Mouse (Mus musculus): Measurements from ENCODE around the gene Tspan1.

Gene Tspan1

DNA sequence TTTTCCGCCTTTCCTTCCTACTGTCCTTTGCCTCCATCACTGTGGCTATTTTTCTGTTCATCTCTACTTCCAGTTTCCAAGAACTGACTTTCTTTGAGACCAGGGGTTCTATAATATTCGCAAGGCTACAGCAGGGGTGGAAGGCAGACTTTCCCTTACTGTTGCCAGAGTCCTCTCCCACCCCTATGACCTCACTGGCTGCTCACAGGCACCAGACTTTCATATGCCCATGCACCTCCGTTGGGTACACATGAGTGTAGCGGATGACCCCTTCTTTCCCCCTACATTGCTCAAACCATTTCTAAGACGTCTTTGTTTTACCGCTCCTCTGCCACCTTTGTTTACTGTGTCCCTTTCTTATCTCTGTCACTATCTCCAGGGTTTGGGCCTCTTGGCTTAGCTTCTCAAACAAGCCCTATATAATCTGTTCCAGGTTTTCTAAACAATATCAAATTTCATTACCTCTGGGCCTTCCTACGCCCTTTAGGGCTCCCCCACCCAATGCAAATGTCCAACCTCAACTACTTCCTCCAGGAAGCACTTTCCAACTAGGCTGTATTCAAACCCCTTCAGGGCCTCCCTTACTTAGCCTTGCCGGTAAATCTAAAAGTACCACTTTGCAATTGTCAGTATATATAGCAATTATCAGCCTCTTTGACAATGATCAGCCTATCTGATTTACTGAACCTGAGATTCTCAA, 1.5 kb downstream of the Tspan1 start:
- DNase-seq (ENCODE audit: low read depth, low spot score) = no peak

DNA sequence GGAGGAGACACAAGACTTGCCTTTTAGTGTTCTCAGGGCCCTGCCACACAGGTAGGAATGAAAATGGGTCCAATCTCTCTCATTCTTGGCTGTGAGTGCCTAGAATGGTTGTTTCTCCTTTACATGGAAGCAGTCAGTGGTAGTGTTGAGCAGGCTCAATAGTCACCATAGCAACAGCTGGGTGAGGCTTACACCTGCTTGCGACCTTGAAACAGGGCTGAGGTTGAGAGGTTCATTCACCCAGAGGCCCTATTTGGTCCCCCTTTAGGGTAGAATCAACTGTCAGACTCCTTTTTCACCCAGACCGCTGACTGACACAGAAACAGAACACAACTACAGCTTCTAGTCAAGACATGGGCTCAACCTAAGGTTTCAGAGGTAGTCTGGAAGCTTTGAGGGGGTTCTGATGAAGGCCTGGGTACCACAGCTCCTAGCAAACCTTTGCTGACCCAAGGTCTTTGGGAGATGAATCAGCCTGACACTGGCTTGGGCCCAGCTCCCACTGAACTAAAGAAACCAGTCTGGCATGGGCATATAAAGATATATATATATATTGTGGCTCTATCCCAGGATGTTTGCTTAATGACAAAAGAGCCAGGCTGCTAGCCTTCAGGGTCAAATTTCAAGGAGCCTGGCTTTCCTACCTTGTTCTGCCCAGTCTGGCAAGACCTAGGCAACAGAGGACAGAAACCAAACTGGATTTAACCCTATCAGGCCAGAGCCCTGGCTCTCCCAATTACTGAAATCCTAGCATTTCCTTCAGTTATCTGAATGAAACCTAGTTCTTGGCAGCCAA, 2.4 kb downstream of the Tspan1 start:
- DNase-seq (ENCODE audit: low read depth, low spot score) = no peak

DNA sequence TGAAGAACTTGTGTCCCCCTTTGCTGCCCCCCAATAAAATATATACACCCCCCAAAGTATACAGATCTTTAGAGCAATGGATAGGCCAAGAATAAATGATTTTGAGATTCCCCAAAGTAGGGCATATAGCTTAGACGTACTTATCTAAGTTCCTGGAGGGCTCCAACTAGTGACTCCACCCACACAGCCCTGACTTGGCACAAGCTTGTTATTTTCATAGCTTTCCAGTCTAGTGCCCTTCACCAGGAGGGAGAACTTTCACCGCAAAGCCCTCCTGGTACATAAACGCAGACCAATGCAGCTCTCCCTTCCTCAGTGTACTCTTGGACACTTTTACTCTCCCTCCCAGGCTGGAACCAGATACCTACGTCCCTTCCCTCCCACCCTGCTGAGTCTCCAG, 5.3 kb downstream of the Tspan1 start:
- no peak for DNase-seq (ENCODE audit: low read depth, low spot score)

DNA sequence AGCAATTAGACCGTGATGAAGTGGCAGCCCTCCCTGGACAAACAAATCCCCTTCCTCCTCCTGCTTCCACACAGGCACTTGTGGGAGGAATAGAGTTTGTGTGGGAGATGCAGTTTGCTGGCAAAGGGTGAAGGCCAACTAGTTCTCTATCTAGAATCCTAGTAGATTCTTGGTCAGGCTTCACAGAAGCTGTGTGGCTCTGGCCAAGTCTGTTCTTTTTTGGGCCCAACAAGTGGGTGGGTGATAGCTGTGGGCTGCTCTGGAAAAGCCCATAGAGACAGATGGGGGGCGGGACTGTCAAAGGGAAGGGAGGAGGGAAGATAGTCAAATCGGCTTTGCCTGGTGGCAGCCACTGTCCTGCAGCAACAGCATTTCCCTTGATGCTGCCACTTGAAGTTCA, 6.6 kb downstream of the Tspan1 start:
- DNase-seq (ENCODE audit: low read depth, low spot score) = peak; percentile 94

DNA sequence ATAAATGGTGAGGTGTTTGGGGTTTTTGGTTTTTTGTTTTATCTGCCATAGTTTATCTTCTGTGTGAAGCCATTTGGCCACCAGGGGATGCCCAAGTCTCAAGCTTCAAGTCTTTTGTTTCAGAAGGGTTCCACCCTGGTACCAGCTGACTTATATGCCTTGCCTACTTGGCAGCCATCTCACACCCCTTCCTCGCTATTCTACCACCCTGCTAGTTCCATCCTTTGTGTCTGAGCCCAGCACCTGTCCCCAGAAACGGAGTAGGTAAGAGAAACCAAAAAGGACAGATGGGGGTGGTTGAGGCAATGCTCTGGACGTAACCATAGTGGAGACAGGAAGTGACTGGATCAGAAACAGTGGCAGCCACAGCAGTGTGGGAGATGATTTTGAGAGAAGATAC, 7.5 kb downstream of the Tspan1 start:
- DNase-seq (ENCODE audit: low read depth, low spot score) = no peak

DNA sequence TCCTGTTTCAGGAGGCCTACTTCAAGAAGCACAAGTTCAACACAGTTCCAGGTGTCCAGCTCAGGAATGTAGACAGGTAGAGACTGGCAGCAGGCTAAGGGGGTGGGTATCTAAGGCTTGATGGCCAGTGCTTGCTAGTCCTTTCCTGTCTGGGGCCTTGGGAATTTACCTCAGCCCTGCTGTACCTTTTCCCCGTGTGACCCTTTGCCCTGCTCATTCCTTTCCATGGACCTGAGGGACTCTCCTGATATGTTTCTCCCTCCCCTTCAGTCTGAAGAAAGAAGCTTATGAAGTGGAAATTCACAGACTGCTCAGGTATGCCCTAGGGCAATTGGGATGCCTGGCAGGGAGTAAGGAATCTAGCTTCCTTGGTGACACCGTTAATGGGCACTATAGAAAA, 9.5 kb downstream of the Tspan1 start:
- DNase-seq (ENCODE audit: low read depth, low spot score) = no peak

DNA sequence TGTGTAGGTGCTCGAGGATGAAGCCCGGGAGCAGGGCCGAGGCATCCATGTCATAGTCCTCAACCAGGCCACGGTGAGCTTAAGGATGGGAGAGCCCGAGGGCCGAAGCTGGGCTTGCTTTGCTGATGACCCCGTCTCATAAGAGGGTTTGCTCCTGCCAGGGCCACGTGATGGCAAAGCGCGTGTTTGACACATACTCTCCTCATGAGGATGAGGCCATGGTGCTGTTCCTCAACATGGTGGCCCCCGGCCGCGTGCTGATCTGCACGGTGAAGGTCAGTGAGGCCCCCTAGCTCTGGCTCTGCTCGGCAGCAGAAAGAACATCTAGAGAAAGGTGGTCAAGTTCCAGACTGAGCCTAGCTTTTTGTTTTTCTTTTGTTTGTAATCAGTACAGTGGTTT, 14.7 kb downstream of the Tspan1 start:
- DNase-seq (ENCODE audit: low read depth, low spot score) = no peak

DNA sequence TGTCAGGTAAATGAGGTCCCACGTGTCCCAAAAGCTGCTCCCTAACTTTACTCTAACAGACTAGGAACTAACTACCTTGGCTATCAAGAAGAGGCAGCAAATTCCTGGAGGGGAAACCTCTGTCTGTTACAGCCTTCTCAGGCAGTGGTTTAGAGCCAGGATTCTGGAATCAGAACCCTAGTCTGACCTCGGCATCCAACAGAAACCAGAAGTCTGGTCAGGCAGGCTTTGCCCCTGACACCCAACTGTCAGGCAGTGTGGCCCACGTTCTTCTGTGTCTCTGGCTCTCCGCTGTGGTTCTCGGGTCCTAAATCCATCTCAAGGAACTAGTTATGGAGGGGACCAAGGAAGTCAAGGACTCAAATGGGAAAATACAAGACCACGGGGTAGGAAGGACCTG, 16.2 kb downstream of the Tspan1 start, which contains the start of gene Lurap1:
Lurap1 (minus strand) TSS at position 101 of the 400 bp plus-strand sequence.
- DNase-seq (ENCODE audit: low read depth, low spot score) = no peak

DNA sequence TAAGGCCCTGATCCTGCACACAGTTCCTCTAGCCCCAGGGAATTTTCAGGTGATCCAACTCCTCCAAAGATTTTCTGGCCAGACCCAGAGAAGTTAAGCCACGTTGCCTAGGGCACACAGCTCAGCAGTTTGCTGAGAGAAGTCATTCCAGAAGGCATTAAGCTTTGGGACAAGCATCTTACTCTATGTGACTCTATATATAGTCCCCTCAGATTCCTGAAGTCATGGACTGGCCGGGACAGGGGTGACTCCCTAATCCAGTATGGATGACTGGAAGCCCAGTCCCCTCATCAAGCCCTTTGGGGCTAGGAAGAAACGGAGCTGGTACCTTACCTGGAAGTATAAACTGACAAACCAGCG, 16.6 kb downstream of the Tspan1 start:
- DNase-seq (ENCODE audit: low read depth, low spot score) = no peak

DNA sequence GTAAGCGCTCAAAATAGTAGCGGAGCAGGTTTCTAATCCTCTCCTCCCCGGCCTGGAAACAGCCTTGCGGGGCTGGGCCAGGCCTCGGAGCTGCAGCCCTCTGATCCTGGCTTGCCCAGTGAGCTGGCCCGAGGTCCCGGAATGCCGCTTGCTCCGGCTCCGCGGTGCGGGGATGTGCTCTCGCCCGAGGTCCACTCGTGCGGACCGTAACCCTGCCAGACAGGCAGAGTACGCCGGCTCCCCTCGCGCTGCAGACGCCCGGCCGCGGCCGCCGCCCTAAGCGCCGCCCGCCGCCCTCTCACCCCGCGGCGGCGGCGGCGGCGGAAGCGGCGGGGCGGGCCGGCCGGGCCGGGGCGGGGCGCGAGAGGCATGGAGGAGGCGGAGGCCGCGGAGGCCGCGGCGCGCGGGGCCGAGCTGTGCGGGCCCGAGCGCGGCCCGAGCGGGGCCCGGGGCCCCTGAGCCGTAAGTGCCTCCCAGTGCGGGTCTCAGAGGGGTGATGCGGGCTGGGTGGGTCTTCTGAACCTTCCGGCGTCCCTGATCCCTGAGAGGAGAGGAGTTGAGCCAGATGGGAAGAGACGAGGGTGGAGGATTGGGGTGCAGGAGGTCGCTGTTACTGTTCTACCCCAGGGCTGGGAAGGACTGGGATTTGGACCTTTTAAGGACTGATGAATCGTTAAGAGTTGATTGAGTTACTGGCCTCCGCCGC, 17.1 kb downstream of the Tspan1 start:
- no peak for DNase-seq (ENCODE audit: low read depth, low spot score)

DNA sequence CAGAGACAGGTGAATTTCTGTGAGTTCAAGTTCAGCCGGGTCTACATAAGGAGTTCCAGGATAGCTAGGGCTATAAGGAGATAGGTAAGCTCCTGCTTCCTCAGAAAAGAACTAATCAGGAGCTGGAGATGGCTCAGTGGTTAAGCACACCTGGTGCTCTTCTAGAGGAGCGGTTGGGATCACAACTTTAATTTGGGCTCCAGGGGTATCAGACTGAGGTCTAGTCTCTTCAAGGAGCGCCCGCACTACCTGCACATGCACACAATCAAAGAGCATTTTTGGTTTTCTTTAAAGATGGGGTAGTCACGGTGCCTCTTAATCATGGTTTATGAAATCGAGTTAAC, 17.6 kb downstream of the Tspan1 start:
- no peak for DNase-seq (ENCODE audit: low read depth, low spot score)

DNA sequence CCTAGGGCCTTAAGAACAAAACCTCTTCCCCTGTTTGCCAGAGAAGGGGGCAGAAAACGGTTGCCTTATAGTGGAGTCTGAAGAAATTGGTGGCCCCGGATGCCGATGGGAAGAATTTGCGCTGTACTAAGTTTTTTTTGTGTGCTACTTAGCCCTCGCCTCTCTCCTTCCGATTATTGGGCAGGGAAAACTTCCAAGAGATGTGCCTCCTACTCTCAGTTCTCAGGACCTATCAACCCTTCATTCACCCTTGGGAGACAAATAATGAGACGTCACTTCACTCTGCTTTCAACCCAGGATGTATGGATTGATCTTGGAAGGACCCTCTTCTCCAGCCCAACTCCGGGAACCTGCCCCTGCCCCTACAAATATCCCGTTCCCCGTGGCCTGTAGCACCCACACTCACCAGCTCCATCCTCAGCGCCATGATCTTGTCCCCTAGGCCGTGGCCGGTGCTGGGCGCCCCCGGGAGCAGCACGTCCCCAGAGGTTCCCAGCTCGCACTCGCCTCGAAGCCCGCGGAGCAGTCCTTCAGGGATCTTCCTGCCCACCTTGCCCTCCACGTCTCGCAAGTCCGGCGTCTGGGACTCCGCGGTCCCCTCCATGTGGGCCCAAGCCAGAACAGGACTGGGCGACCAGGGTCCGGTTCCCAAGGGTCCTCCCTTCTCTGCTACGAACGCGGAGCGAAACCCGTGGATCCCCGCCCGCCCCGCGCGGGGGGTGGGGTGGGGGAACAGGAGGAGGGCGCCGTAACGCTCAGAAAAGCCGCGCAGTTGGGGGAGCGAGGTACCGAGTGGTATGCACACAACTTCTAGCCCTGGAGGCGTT, 23.3 kb downstream of the Tspan1 start:
- no peak for DNase-seq (ENCODE audit: low read depth, low spot score)

DNA sequence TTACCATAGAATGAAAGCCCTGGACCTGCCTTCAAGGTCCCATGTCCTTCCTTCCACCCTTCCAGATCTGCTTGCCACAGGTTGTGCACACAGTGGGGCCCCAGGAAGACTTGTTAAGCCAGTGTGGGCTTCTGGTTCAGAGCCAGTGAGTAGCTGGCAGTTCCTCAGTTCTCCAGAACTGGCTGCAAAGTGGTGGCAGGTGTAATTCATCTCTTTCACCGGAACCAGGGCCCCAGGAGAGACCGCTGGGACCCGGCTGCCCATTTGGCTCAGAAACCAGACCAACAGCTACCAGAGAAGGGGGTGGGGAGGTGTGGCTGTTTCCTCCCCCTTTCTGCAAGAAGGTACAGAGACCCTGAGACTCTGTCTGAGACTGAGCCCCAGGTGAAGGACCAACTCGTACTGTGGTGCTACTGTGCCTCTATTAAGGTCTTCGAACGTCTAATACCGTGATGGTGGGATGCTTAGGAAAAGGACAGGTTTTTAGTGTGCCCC, 24.0 kb downstream of the Tspan1 start:
- DNase-seq (ENCODE audit: low read depth, low spot score) = no peak

DNA sequence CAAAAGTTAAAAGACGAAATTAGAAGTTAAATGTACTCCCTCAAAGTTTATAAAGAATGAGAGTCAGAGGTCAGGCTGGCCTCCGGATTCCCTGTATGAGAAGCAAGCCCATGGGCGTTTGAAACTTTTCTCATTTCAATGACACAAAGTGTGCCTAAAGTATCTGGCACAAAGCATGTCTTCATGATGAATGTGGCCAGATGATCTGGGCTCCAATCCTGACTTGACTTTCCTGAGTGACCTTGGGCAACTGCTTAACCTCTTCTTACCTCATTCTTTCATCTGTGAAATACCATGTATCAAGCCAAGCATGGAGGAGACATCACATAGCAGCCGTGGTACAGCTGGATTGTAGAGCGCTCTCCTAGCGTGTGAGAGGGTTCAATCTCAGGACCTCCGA, 25.1 kb downstream of the Tspan1 start:
- no peak for DNase-seq (ENCODE audit: low read depth, low spot score)

DNA sequence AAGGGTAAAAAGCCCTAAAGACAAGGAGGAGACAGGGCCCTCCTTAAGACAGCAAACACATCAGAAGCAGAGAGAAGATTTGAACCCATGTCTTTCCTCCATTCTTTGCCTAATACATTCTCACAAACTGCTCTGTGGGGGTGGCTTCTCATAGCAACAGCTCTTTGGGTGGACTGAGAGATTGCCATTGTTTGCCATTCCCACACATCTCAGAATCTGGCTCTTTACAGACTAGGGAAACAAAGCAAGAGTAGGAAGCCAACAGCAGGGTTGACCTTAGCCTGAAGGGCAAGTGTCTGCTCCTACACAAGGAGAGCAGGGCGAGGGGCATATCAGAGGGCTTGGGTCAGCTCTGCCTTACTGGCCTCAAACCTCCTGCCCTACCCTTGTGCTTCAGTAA, 25.7 kb downstream of the Tspan1 start:
- no peak for DNase-seq (ENCODE audit: low read depth, low spot score)

DNA sequence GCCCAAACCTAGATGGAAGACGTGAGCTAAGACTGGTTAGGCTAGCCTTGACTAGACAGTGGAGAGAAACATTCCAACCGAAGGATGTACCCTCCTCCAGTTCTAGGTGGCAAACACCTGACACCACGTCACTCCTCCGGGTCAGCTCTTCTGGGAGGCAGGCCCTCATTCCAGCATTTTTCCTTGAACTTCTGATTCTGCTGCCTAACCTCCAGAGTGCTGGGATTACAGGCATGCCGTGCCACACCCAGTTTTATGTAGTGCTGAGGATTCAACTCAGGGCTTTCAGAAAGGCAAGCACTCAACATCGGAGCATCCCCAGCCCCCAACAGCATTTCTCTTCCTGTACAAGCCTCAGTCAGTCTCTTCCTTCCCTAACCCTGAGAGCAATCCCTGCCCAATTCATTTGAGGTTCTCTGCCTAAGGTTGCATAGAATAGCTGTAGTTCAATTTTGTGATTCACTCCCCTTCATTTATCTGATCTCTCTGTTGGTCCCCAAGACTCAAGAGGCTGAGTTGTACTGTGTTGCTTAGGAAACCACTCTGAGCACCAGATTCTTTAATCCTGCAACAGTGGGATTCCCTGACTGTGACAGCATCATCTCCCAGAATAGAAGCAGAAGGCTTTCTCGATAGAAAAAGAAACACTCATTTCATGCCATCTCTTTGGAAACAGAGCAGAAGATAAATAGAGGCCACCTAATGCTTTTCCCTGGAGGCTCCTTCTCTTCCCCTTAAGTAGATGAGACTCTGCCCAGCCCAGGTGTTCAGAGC, 26.4 kb downstream of the Tspan1 start:
- peak; percentile 79 for DNase-seq (ENCODE audit: low read depth, low spot score)

DNA sequence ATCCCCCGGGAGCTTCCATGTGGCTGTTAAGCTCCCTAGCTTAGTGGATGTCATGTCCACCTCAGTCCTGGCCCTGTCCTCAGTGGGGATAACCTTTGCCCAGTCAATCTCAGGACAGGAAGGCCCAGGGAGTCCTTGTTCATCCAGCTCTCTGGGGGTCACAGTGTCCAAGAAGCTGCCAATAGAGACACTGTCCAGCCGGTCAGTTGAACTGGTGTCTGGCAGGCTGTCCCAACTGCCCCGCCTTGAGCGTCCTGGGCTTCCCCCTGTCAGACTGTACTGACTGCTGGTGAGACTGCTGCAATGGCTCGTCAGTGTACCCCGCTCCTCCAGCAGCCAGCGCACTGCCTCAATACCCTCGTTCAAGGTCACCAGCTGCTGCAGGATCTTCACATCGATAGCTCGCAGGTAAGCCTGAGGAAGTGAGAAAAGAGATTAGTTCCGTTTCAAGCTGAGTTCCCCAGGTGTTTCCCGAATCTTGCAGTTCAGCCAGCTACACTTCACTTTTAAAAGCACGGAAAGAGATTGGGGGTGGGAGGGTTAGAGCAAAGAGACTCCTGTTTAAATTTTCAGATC, 29.9 kb downstream of the Tspan1 start:
- no peak for DNase-seq (ENCODE audit: low read depth, low spot score)

DNA sequence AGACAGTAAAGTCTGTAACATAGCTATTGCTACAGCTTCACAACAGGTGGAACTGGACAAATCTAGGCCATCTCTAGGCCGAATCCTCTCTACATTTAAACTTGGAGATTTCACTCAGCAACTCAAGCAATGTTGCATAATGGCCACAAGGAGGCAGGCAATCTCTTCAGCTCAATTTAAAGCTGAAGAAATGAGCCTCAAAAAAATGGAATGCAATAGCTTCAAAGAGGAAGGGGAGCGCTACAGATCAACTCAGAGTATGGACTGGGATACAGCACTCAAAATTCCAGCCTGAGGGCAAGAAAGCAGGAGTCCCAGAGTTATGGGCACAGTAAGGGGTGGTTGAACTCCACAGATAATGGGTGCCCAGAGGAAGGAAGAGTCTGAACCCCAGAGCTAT, 32.4 kb downstream of the Tspan1 start:
- DNase-seq (ENCODE audit: low read depth, low spot score) = no peak

DNA sequence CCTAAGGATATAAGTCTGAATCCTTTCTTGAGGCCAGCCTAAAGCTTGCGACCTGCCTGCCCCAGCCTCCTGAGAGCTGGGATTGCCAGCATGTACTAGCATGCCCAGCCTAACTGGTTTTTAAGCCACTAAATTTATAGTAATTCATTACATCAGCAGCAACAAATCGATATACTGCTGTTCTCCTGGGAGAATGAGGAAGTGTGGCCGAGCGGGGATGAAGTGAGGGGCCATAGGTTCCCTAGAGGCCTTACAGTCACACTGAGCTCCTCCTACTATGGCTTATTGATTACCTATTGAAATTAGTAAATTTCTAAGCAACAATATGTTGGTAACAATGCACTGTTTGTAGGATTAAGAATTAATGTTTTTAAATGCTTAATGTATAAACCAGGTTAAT, 34.3 kb downstream of the Tspan1 start:
- DNase-seq (ENCODE audit: low read depth, low spot score) = no peak

DNA sequence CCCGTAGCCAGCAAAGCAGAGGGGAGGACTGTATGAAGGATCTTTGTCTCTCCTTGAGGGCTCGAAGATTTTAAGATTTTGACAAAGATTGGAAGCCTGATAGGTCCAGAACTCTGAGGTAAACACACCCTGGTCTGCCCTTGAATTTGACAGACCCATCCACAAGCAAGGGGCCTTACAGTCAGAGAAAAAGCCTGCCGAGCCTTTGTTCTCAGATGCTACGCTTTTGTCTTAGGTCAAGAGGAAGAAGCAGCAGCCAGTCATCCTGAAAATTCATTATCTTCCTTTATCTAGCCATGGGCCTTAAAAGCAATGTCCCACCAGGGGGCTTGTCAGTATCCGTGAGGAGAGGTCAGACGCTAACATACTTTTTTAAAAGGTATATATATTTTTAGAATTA, 39.4 kb downstream of the Tspan1 start:
- no peak for DNase-seq (ENCODE audit: low read depth, low spot score)

All from telencephalon, adult 2 months (tissue).